Mouse (Mus musculus): ENCODE results near the gene Rpl39.

The Rpl39 gene

DNA sequence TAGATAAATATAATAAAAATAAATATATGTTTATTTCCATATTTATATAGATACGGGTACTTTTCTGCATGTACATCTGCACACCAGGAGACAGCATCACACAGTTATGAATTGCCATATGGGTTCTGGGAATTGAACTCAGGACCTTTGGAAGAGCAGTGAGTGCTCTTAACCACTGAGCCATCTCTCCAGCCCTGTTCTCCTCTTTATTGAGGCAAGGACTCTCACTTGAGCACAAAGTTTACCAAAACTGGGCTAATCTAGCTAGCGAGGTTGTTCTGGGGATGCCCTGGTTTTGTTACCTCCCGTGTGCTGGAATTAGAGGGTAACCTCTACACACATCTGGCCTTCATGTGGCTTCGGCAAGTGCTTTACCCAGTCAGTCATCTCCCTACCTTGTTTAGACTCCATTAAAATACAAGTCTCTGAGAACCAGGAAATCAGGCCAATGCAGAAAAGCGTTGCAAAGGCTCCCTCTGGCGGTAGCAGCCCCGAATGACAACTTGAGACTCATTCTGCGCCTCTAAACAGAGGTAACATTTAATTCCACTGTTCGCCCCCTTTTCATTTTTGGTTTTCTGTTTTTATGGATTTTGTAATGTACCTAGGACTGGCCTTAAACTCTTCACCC is 10.8 kb downstream of the Rpl39 start:
- in situ Hi-C loops (cut with MboI; ENCODE audit: unreplicated experiment in 2 of 2), result no loop called here

DNA sequence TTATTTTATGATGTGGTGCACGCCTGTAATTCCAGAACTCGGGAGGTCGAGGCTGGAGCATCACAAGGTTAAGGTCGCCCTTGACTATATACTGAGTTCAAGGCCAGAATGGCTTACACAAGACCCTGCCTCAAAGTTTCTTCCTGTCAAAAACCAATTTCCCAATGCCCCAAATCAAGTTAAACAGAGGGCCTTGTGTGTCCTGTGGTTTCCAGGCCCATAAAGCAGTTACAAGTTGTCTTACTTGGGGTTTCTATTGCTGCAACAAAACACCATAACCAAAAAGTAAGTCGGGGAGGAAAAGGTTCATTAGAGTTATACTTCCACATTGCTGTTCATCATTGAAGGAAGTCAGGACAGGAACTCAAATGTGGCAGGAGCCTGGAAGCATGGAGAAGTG is 16.4 kb downstream of the Rpl39 start:
- in situ Hi-C loops (cut with MboI; ENCODE audit: unreplicated experiment in 2 of 2), result no loop called here

GRCm38 (mm10) chrX:37067299-37067698 is 17.9 kb downstream of the Rpl39 start:
- in situ Hi-C loops (cut with MboI; ENCODE audit: unreplicated experiment in 2 of 2), result no loop called here

DNA sequence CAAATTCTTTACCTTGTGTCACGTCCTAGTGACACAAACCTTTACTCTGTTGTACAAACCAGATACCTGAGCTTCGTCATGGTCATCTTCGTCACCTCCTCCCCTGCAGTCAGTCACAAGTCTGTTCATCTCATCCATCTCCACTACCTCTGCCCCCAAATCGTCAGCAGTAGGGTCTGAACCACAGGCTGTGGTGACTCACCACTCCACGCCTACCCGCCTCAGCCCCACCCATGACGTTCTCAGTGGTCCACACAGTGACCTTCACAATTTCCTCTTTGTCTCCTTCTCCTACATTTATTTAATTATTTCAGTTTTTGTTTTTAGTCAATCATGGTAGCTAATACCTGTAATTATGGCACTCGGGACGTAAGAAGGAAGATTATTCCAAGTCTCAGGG is 21.3 kb downstream of the Rpl39 start:
- in situ Hi-C loops (cut with MboI; ENCODE audit: unreplicated experiment in 2 of 2), result no loop called here

GRCm38 (mm10) chrX:37048890-37049823 is 36.0 kb downstream of the Rpl39 start:
- in situ Hi-C loops (cut with MboI; ENCODE audit: unreplicated experiment in 2 of 2), result loop anchor here (10.0 to 25.0 kb wide), 3 partner anchors 412 to 514 kb away; partner anchors contain the start of gene Akap17b (in 1 of the 2)

- in situ Hi-C loops (cut with MboI; ENCODE audit: unreplicated experiment in 2 of 2), result loop anchor here (10.0 to 25.0 kb wide), 3 partner anchors 411 to 513 kb away; partner anchors contain the start of gene Akap17b (in 1 of the 2)
Observed at GRCm38 (mm10) chrX:37048066-37048889, 36.9 kb downstream of the Rpl39 start, which contains the start of gene Sowahd. Sowahd (plus strand) TSS chrX:37048845.

DNA sequence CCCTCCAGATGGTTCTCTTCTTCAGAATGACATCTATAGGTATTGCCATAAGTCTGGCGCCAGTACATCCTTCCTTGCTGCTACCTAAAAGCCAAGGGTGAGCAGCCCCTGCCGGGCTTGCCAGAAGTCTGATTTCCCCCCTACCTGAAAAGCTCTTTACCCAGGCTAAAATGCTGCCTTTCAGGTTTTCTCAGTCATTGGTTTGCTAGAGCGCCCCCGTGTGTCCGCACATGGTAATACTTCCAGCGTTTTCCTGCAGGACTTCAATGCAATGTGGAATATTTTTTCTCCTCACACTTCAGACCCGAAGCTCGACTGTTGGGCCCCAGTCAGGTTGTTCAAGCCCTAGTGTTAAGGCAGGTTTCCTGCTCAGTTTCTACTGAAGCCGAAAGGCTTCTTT is 42.5 kb downstream of the Rpl39 start:
- in situ Hi-C loops (cut with MboI; ENCODE audit: unreplicated experiment in 2 of 2), result loop anchor here (10.0 to 25.0 kb wide), 3 partner anchors 405 to 508 kb away; partner anchors contain the start of gene Akap17b (in 1 of the 2)
